Mouse (Mus musculus) heart, adult 9 months (tissue): ENCODE data around the gene Fam111a.

ENCODE experiments used
- DNase-seq, 2 experiments: peaks; one replicate each; pipeline ENCODE4 v3.0.0; 2022; ENCODE audit warnings: low spot score in 2 of 2

Gene Fam111a

DNA sequence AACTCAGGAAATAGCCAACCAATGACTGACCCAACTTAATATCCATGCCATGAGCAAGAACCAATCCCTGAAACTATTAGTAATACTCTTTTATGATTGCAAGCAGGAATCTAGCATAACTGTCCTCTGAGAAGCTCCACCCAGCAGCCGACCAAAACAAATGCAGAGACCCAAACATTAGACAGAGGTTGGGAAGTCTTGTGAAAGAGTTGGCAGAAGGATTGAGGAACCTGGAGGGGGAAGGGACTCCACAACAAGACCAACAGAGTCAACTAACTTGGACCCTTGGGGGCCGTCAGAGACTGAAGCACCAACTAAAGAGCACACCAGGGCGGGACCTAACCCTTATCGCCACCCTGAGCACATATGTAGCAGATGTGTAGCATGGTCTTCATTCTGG is 12.7 kb downstream of the Fam111a start:
- no peak for DNase-seq

DNA sequence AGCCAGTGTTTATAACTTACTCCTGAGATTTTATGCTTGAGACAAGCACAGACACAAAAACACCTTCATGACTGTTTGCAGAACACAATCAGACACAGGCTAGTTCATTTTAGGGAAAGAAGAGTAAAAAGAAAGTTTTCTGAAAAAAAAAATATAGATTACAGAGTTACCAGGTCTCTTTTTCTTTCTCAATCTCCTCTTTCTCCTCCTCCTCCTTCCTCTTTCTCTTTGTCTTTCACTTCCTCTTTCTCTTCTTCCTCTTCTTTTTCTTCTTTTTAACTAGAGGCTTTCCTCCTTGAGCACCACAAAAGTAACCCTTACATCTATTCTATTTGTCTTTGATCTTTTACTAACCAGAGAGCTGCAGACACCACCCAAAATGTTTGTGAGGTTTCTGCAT is 18.7 kb downstream of the Fam111a start:
- no peak for DNase-seq

- DNase-seq, result peak in 1 of 2 experiments; percentile 23
Observed at GRCm38 (mm10) chr19:12567011-12567410, 21.5 kb downstream of the Fam111a start.

GRCm38 (mm10) chr19:12570866-12571265 is 25.3 kb downstream of the Fam111a start:
- DNase-seq, result no peak

GRCm38 (mm10) chr19:12571687-12572086 is 26.1 kb downstream of the Fam111a start:
- DNase-seq, result no peak

DNA sequence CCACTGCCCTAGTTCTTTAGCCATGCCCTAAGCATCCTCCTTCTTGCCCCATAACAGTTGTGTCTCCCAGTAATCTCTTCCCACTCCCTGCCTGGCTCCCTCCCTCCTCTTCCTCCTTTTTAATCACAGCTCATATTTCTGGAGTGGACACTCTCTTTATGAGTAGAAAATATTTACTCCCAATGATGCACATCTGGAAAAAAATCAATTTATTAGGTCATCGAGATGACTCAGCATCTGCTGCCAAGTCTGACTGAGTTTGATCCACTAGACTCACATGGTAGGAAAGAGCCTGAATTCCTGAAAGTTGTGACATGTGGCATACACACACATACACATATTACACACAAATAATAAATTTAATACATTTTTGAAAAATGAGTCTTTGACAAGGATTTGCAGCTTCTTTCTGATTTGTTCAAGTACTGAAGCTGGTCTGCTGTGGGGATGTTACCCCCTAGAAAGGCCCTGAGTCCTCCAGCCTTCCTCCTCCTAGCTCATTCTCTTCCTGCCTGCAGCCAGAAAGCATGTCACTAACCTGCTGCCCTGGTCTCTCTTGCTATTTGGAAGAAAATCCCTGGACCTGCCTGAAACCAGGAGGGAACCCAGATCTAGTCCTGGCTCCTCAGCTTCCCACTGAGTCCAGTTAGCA is 27.2 kb downstream of the Fam111a start:
- DNase-seq, result peak in 1 of 2 experiments; percentile 52

- peak; percentile 97 to 98 for DNase-seq
Observed at GRCm38 (mm10) chr19:12573266-12574011, 27.9 kb downstream of the Fam111a start.

DNA sequence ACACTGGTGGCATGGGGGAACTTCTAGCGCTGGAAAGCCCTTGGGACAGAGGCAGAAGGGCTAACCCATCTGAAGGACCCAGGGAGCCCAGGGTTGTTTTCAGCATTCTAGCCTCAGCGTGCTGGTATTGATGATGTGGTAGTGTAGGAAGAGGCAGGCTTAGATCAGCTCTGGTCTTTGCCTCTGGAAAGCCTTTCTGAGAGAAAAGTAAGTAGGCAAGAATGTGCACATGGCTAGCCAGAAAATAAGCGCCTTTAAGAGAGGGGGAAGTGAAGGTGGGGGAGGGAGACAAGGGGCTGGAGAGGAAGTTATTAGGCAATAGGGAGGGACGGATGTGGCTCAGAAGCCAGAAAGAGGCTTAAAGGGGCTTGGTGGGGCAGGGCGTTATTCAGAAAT is 28.5 kb downstream of the Fam111a start:
- peak; percentile 61 to 64 for DNase-seq

GRCm38 (mm10) chr19:12575107-12575506 is 29.6 kb downstream of the Fam111a start:
- DNase-seq, result peak; percentile 70 to 73

DNA sequence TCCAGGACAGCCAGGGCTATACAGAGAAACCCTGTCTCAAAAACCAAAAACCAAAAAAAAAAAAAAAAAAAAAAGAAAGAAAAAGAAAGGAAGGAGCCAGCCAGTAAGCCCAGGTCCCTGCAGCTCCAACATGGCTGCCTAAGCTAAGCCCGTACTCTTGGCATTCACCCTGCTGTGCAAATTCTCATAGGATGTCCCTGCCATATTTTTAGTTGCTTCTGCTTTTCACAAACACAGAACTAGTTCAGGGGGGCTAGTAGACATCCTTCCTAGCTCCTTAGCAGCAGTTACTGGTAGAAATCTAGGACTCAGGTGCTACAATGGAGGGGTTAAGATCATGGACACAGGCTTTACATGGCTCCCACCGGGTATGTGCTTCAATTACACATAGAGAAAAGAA is 30.0 kb downstream of the Fam111a start:
- no peak for DNase-seq

- DNase-seq, result no peak
Observed at GRCm38 (mm10) chr19:12576639-12577038, 31.1 kb downstream of the Fam111a start.

DNA sequence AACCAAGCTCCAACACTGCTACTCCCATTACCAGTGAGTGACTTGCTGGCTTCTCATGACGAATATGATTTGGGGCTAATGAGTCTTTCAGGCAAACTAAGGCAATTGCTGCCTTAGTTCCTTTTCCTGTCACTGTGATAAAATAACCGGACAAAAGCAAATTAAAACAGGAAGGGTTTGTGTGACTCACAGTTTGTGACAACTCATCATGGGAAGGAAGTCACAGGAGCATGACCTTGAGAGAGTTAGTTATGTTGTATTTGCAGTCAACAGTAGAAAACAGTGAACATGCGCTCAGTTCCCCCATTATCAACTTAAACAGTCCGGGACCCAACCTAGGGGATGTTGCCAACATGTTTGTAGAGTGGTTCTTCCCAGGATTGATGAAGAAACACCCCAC is 39.8 kb downstream of the Fam111a start:
- peak; percentile 50 to 66 for DNase-seq

GRCm38 (mm10) chr19:12591908-12592307 is 46.4 kb downstream of the Fam111a start:
- DNase-seq, result peak; percentile 65 to 79

- no peak for DNase-seq
Observed at GRCm38 (mm10) chr19:12595135-12595529, 49.6 kb downstream of the Fam111a start.

DNA sequence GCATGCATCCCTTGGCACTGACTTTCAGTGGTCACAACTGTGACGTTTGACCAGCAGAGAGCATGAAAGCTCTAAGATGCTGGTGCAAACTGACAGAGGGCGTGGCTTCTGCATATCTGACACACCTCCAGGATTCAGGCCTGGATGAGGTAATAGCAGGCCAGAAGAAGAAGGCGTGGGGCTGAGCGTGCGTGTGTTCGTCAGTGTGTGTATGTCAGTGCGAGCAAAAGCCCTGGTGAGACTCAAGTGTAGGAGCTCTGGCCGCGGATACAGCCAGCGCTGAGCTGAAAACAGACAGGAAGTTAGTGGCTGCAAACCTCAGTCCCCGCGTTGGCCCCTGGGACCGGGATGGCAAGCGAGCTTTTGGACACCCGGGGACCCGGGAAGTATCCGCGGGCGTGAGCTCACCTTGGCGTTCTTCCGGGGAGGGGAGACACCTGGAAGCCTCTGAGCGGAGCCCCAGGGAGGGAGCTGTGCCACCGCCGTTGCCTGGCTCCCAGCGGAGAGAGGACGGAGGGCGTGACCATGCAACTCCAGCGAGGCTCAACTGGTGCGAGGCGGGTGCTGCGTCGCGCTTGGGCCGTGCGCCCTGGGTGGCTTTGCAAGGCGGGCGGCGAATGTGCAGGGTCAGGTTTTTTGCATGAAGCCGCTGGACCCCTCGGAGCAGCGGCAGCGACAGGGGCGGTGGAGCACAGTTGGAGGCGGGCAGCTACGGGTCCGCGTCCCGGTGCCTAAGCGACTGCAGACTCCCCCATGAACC is 50.2 kb downstream of the Fam111a start:
- DNase-seq, result peak; percentile 12 to 33

DNA sequence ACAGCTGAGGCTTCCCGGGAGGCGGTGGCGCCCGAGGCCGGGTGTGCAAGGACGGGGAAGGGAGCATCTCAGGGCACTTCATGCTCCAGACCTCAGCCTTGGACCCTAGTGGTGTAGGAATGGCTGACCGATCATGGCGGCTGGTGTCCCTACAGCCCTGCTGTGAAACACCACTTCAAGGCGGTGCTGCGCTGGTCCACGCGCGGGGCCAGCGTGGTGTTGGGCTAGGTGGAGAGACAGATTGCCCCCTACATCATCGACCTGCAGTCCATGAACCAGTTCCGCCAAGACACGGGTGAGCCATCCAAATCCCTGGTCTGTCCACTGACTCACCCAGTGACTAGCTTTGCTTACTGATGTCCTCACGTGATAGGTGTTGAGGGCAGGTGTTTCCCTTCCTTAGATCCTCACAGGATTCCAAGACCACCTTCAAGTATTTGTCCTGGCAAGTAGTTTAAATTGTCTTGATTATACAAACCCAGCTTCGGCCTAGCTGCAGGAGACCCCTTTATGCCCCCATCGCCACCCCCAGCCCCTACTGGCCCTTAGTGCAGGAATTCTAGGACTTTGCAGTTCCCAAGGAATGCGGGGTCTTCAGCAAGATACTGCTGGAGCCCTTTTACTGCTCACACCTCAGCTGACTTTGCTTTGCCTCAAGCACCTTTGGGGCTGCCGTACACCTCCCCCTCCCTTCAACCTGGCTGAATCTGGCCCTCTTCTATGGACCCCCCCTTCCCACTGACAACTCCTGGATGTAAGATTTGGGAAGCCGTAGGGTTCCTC is 50.9 kb downstream of the Fam111a start:
- DNase-seq, result no peak

- DNase-seq, result no peak
Observed at GRCm38 (mm10) chr19:12597073-12597405, 51.5 kb downstream of the Fam111a start.

GRCm38 (mm10) chr19:12598674-12599073 is 53.1 kb downstream of the Fam111a start:
- DNase-seq, result no peak

GRCm38 (mm10) chr19:12599674-12600073 is 54.1 kb downstream of the Fam111a start, which contains the start of gene Gm4952:
Gene Gm4952, plus strand, starts transcription at chr19:12599974.
- no peak for DNase-seq

DNA sequence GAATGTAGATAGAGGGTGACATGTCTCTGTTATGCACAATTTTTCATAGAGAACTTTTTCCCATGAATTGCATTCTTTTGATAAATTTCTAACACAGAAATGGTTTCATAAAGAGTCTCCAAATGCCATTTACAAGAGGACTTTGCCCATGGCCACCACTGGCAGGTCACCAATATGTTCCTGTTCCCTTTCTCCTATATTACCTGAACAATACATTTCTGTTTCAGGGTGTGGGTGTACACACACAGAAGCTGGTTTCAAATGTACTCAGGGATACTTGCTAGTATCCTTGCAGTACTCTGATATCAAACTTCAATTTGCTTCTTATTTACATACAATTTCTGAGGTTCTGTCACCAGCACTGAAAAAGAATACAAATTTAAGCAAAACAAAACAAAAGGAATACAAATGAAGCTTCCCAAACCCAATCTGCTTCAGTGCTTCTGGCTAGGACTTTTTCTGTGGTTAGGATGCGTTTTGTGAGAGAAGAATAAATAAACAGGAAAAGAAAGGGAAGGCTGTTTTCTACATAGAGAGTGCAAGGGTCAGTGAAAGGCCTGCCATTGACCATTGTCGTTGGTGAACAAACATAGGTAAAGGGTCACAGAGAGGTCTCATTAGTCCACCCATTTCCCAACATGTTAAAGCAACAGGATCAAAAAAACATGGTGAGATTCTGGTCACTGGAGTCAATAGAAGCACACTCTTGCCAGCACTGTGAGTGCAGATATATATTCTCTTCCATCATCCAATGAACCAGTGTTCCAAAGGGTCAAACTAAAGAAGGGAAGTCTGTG is 55.3 kb downstream of the Fam111a start:
- no peak for DNase-seq

DNA sequence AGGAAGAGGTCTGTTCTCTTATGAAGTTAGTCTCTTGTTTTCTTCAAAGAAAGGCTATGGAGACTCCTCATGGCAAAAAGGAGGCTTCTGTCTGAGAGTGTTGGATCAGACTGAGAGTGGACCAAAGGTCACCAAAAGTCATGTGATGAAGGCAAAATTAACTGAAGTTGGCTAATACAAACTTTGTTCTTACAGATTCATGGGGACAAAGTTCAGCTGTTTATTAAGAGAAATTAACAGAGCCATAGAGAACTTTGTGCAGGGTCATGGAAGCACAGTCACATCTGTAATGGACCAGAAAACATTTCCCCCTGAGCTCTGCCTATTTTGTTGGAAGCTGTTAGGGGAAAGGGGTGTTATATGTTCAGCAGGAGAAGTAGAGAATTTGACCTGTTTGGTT is 62.8 kb downstream of the Fam111a start:
- no peak for DNase-seq
